Mouse (Mus musculus) layer of hippocampus, adult 2 months (tissue): Measurements from ENCODE around the gene Pkd2. TPM values are rescaled to one million over a fixed set of nuclear protein-coding genes. Genes with fewer than 3 reads are reported as not detected.
A peak's percentile ranks its signal among the peaks of the same experiment; 100 is the strongest.

ENCODE experiments used
- DNase-seq, 2 experiments: peaks; one replicate each; pipeline ENCODE4 v3.0.0; 2022; ENCODE audit warnings: low spot score in 2 of 2
- H3K27ac ChIP-seq: fragments of 200-600 bp; 2 replicates; pipeline ENCODE4 v1.8.1; 2022
- H3K4me3 ChIP-seq: fragments of 200-600 bp; 2 replicates; pipeline ENCODE4 v1.8.1; 2022; ENCODE audit warnings: mild to moderate bottlenecking
- CTCF ChIP-seq: fragments of 200-600 bp; conservative IDR thresholded peaks from 2 replicates; pipeline ENCODE4 v1.8.1; 2022; ENCODE audit warnings: antibody characterized with exemption, mild to moderate bottlenecking, moderate library complexity
- long read RNA-seq, 2 experiments: library from polyadenylated mRNA; stranded (forward); transcript quantifications; one replicate each; pipeline ENCODE4 v2.0.0; 2021; ENCODE audit warnings: borderline mapping rate in 2 of 2
- total RNA-seq, 2 experiments: library from RNA; stranded (reverse); gene quantifications; 2 replicates each; pipeline ENCODE4 v1.2.3; 2021

Gene Pkd2
- total RNA-seq, result 10 to 100 TPM; 33.2 to 38.8 TPM
- long read RNA-seq, experiment 1, full-length matches to known transcripts, result 23 of 39 reads
- long read RNA-seq, experiment 1, partial matches to known transcripts, result 6 of 39 reads
- long read RNA-seq, experiment 1, other reads (novel, unspliced or antisense), result 10 of 39 reads
- long read RNA-seq, experiment 2, full-length matches to known transcripts, result 20 of 31 reads
- long read RNA-seq, experiment 2, partial matches to known transcripts, result 3 of 31 reads
- long read RNA-seq, experiment 2, other reads (novel, unspliced or antisense), result 8 of 31 reads

- no peak for TF ChIP-seq CTCF
- Histone ChIP-seq H3K27ac (peak within 1 kb of the TSS; percentile 96), H3K4me3 (peak within 1 kb of the TSS; percentile 87)
- DNase-seq, result peak; percentile 56 to 61
Measured at GRCm38 (mm10) chr5:104458832-104459705, at the start of gene Pkd2. Gene Pkd2 (plus strand): TSS chr5:104459450.

DNA sequence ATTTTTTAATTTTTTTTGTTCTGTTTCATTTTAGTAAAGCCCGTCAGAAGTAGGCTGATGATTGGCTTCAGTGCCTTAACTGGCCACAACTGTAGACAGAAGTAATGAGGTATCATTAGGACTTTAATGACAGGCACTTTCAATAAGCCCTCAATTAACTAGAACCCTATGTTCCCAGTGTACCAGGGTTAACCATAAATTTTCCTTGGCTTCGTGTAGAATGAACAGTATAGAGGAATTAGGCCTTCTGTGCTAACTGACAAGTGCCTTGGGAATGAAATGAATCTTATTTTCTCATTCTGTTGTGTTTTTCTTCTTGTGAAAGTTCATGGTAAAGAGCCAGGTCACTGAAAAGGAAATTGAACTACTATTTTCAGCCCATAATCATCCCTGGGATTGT is 43.3 kb upstream of the Pkd2 start:
- no peak for TF ChIP-seq CTCF
- H3K4me3 ChIP-seq, result no peak overlapping the region
- H3K27ac ChIP-seq, result no peak overlapping the region
- DNase-seq, result no peak

DNA sequence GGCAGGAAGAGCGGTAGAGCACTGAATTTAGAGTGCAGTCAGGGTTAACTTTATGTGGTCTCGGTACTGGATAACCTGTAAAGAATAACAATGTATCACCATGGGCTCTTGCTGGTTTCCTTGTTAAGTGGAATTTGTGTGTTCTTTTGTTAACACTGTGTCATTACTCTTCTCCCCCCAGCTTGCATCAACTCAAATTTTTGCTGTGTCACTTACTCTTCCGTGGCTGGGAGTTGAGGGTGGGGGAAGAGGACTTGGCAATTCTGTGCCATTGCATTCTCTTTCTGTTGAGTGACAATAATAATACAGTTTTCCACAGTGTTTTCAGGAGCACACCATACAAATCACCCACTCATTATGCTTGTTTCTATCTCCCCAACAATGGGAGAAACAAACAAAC is 42.2 kb upstream of the Pkd2 start:
- Histone ChIP-seq H3K4me3 (no peak overlapping the region), H3K27ac (no peak overlapping the region)
- no peak for TF ChIP-seq CTCF
- DNase-seq, result no peak

DNA sequence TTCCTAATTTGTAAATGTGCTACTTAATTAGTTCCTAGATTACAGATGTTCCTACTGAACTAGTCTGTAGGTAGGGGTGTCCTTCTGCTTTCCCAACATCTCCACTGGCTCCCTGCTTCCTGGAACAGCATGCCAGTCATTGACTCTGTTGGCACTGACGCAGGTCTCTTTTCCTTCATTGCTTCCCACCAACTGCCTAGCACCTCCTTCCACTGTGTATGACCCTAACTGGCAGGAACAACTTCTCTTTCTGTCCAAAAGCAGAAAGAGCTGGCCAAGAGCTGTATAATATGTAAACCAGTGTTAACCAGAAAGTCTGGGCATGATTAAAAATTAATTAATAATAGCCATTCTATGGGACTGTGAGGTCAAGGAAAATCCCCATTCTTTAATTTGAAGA is 41.5 kb upstream of the Pkd2 start:
- TF ChIP-seq CTCF, result no peak
- H3K27ac ChIP-seq, result no peak overlapping the region
- no peak for DNase-seq
- no peak overlapping the region for H3K4me3 ChIP-seq

DNA sequence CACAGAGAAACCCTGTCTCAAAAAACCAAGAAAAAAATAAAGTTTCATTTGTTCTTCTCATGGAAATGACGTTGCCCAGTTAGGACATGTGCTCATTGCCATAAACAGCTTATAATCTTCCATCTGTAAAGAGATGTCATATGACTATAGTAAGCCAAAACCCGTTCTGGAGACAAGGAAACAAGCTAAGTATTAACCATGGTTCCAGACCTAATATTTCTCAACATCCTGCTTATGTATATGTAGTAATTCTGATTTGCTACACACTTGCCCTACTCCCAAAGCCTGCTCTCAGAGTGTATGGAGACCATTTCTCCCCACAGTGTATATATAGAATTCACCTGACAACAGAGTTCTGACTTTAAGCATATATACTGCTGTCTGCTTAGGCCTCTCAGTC is 37.2 kb upstream of the Pkd2 start:
- Histone ChIP-seq H3K4me3 (no peak overlapping the region), H3K27ac (no peak overlapping the region)
- TF ChIP-seq CTCF, result no peak
- no peak for DNase-seq

DNA sequence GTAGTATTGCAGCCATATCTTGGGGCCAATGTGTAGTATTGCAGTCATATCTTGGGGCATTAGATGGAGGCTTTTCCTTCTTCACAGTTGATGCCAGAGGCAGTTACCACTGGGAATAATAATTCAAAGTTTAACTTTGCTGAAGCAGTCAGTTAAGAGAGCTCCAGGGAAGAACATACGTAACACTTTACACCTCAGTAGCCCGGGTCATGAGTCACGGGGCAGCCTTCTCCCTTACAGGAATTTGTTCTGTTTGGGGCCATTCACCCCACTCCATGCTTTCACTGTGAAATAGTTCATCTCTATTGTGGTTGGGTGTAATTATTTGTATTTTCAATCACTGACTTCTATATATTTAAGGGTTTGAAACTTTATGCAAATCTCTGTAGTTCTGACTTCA is 35.4 kb upstream of the Pkd2 start:
- H3K4me3 ChIP-seq, result no peak overlapping the region
- no peak for DNase-seq
- TF ChIP-seq CTCF, result no peak
- H3K27ac ChIP-seq, result no peak overlapping the region

GRCm38 (mm10) chr5:104425949-104426348 is 33.3 kb upstream of the Pkd2 start:
- no peak for TF ChIP-seq CTCF
- DNase-seq, result no peak
- H3K4me3 ChIP-seq, result no peak overlapping the region
- H3K27ac ChIP-seq, result no peak overlapping the region

- TF ChIP-seq CTCF, result peak; percentile 73
- Histone ChIP-seq H3K27ac (no peak overlapping the region), H3K4me3 (no peak overlapping the region)
- DNase-seq, result peak in 1 of 2 experiments; percentile 3
Measured at GRCm38 (mm10) chr5:104432886-104433285, 26.4 kb upstream of the Pkd2 start.

DNA sequence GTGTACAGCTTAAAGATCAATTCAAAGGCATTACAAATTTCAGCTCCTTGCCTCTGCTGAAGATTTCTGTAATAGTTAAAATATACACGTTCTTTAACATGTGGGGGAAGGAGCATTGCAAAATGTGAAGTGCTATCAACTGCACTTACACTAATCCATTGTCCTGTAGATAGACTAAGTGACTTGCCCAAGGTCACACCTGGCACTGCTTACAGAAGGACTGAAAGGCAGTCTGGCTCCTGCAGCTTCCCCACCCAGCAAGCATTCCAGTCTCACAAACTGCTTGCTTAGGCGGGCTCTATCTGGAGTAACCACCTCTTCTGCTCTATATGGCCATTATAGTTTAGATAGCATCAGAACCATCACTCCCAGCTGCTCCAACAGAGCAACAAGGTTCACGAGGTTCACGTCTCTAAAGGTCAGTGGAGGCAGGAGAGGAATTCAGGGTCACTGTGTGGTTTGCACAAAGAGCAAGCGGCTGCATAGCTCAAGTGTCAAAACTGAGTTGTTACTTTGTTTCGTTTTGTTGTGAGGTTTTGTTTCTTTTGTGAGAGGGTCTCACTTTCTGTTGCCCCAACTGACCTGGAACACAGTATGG is 25.2 kb upstream of the Pkd2 start:
- no peak overlapping the region for H3K4me3 ChIP-seq
- TF ChIP-seq CTCF, result no peak
- no peak for DNase-seq
- H3K27ac ChIP-seq, result no peak overlapping the region

- no peak within 1 kb of the TSS for H3K27ac ChIP-seq
- no peak for TF ChIP-seq CTCF
- H3K4me3 ChIP-seq, result no peak within 1 kb of the TSS
- DNase-seq, result no peak
Measured at GRCm38 (mm10) chr5:104434835-104435301, 24.4 kb upstream of the Pkd2 start, which contains the start of gene Spp1. Gene Spp1 (plus strand): TSS chr5:104435118.

GRCm38 (mm10) chr5:104436406-104437076 is 22.7 kb upstream of the Pkd2 start:
- no peak overlapping the region for H3K4me3 ChIP-seq
- no peak for TF ChIP-seq CTCF

DNA sequence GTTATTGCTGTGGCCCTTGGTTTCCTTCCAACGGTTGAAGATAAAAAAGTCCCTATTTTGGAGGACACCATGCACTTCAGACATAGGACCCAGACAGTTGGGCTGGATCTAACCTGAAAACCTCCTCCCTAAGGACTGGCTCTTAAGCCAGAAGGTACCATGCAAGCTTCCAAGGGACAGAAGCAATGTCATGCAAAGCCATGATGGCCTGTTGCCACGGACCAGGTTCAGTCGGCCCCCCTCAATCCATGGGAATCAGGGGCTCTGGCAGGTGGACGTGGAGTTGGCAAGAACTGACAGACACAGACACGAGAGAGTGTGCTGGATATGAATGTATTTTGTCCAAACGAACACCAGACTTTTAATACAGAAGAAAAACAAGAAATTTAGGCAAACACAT is 16.9 kb upstream of the Pkd2 start:
- DNase-seq, result no peak
- no peak overlapping the region for H3K4me3 ChIP-seq
- no peak overlapping the region for H3K27ac ChIP-seq
- TF ChIP-seq CTCF, result no peak

More at GRCm38 (mm10) chr5:104436406-104437076, 22.7 kb upstream of the Pkd2 start:
- no peak overlapping the region for H3K27ac ChIP-seq
- no peak for DNase-seq

DNA sequence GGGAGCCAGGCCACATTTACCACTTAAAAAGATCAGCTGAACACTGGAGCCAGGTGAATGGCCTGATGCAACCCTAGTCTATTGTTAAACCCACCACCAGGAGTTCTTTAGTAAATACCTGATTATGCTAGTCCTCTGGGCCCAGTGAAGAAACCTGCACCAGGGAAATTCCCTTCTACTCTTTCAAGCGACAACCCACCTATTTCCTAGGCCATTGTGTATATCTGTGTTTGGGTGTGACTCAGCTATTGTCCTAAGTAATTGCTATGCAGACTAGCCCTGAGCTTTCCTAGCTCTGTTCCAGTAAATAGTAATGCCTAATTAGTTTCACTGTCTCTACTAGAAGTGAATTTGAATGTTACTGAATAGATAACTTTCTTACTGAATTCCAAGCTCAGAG is 16.4 kb upstream of the Pkd2 start:
- H3K4me3 ChIP-seq, result no peak overlapping the region
- no peak for TF ChIP-seq CTCF
- no peak overlapping the region for H3K27ac ChIP-seq
- no peak for DNase-seq
